Mouse (Mus musculus) T-helper 2 cell (primary cell): Measurements from ENCODE around the gene Vmn1r191.
"Not testable (repeated sequence)": the region's sequence is repeated elsewhere in the genome, so short reads cannot be mapped to it uniquely, and the experiment has no call there.

Experiments
- in situ Hi-C: fragments of 300-600 bp; cut with MboI, MseI; formaldehyde crosslinking; loops from one replicate; pipeline ENCODE4 v1.15.1; 2025; ENCODE audit warnings: high pct_unique_total_duplicates

Vmn1r191 gene

DNA sequence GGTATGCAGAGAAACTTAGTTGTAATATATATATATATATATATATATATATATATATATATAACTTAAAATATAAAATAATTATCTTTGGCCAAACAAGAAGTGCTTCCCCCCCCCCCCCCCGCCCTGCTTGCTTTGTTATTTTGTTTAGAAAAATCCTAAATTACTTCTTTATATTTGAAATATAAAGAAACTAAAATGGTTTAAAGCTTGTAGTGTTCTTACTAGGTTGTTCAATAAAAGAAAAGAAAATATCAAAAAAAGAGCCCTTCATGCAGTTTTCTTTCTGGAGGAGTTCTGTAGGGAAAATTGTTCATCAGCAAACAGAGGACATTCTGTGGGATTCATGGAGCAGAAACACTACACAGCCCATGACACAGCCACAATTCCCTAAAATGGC lies at the start of gene Vmn1r191:
Gene Vmn1r191 (minus strand): TSS at position 101 of the 400 bp plus-strand sequence.
- in situ Hi-C loops = no loop called here

DNA sequence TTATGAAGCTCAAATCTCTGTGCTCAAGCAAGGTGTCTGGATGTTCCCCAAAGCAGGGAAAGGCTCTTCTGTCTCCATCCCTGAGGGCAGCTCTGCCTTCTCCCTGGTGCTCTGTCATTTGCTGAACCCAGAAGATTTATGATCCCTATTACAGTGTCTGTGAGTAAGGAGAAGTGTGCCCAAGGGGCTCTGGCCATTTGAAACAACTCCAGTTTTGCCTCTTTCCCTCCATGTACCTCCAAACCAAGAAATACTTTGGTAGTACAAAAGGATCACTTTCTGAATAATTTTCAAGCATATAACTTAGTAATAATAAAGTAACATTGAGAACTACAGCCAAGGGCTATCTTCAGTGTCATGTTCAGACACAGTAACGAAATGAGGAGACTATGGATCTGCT lies 39.3 kb upstream of the Vmn1r191 start, which contains the start of gene Vmn1r193:
Gene Vmn1r193 (minus strand): TSS at position 101 of the 400 bp plus-strand sequence.
- in situ Hi-C loops = not testable (repeated sequence)

- in situ Hi-C loops = not testable (repeated sequence)
Measured at GRCm38 (mm10) chr13:22192756-22193155, 9.0 kb upstream of the Vmn1r191 start.

DNA sequence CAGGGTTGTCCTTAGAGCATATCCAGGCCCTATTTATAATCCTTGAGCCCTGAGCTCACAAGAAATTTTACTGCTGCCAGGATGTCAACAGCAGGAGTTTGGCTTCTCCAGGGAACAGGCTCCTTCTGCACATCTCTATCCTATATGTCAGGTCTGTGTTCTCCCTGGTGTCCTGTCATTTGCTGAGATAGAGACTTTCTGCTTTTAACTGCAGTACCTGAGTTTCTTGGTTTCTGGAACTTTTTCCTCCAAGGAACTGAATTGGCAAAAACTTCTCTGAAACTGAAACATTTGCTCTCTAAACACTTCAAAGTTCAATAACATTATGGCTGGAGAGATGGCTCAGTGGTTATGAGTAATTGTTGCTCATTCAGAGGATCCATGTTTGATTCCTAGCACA lies 7.3 kb upstream of the Vmn1r191 start, which contains the start of gene Vmn1r192:
Gene Vmn1r192 (minus strand): TSS at position 101 of the 400 bp plus-strand sequence.
- in situ Hi-C loops = no loop called here

GRCm38 (mm10) chr13:22190385-22190784 lies 6.6 kb upstream of the Vmn1r191 start:
- in situ Hi-C loops = no loop called here

DNA sequence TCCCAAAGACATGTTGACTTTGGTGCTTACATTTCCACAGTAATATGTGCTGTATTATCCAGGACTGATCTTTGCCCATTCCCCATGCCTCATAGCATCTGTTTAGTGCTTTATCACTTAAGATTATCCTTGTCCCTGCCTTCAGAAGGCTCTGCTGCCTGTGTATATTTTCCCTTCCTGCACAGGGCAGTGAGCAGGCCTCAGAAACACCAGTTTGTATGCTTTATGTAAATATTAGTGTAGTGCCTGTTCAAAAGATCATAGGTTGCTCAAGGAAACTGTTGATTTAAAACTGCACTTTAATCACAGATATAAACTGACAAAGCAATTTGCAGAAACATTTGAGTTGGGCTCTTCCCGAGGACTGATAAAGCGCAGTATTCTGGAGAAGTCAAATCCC lies 5.5 kb upstream of the Vmn1r191 start:
- in situ Hi-C loops = no loop called here

DNA sequence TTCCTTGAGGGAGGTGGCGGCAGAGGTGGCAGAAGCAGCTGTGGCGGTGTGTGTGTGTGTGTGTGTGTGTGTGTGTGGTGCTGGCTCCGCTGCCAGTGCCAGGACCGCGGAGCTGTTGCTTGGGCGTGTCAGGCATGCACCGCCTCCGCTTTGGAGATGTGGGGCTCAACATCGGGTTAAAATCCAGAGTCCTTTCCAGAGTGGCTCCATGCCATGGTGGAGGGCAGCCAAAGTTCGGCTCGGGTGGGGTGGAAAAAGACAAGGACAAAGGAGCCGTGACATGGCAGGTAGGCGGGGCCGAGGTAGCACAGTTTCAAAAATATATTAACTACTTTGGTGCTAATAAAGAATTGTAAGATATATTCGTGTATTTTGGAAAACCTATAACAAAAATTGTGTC lies 15.4 kb downstream of the Vmn1r191 start:
- in situ Hi-C loops = no loop called here

GRCm38 (mm10) chr13:22136495-22137293 lies 47.1 kb downstream of the Vmn1r191 start:
- in situ Hi-C loops = loop anchor here (25.0 kb wide), 1 partner anchor 1149 kb away; no protein-coding TSS in a partner anchor
